Mouse (Mus musculus): ENCODE measurements at regions not wholly inside any gene's neighbourhood (a gene's known extent, or its start where the extent isn't known, plus 50 kb on each side); places are given as distances from the start of the nearest gene placed in this dataset.

GRCm38 (mm10) chr14:76302322-76302991 is 112.3 kb upstream of the Tsc22d1 start:
- no peak for DNase-seq (ENCODE audit: low read depth)

GRCm38 (mm10) chr14:76307603-76308002 is 107.2 kb upstream of the Tsc22d1 start:
- no peak for DNase-seq (ENCODE audit: low read depth)

GRCm38 (mm10) chr14:76308188-76308812 is 106.5 kb upstream of the Tsc22d1 start:
- no peak for DNase-seq (ENCODE audit: low read depth)

GRCm38 (mm10) chr14:76309606-76310005 is 105.2 kb upstream of the Tsc22d1 start:
- DNase-seq (ENCODE audit: low read depth) = no peak

- no peak for DNase-seq (ENCODE audit: low read depth)
Observed at GRCm38 (mm10) chr14:76310278-76310677, 104.5 kb upstream of the Tsc22d1 start.

GRCm38 (mm10) chr14:76313424-76314190 is 101.2 kb upstream of the Tsc22d1 start:
- DNase-seq (ENCODE audit: low read depth) = no peak

GRCm38 (mm10) chr14:76318438-76318837 is 96.3 kb upstream of the Tsc22d1 start:
- DNase-seq (ENCODE audit: low read depth) = no peak

- DNase-seq (ENCODE audit: low read depth) = no peak
Observed at GRCm38 (mm10) chr14:76324246-76324645, 90.5 kb upstream of the Tsc22d1 start.

GRCm38 (mm10) chr14:76329983-76330382 is 84.8 kb upstream of the Tsc22d1 start:
- no peak for DNase-seq (ENCODE audit: low read depth)

- no peak for DNase-seq (ENCODE audit: low read depth)
Observed at GRCm38 (mm10) chr14:76331497-76332335, 83.0 kb upstream of the Tsc22d1 start.

- no peak for DNase-seq (ENCODE audit: low read depth)
Observed at GRCm38 (mm10) chr14:76332336-76332703, 82.4 kb upstream of the Tsc22d1 start.

- DNase-seq (ENCODE audit: low read depth) = no peak
Observed at GRCm38 (mm10) chr14:76340789-76341188, 74.0 kb upstream of the Tsc22d1 start.

GRCm38 (mm10) chr14:76341226-76341625 is 73.5 kb upstream of the Tsc22d1 start:
- DNase-seq (ENCODE audit: low read depth) = no peak

- DNase-seq (ENCODE audit: low read depth) = no peak
Observed at GRCm38 (mm10) chr14:76351856-76352255, 62.9 kb upstream of the Tsc22d1 start.

GRCm38 (mm10) chr14:76356161-76356560 is 58.6 kb upstream of the Tsc22d1 start:
- DNase-seq (ENCODE audit: low read depth) = no peak

GRCm38 (mm10) chr14:76359837-76360410 is 54.8 kb upstream of the Tsc22d1 start:
- DNase-seq (ENCODE audit: low read depth) = no peak

GRCm38 (mm10) chr14:76364034-76364433 is 50.7 kb upstream of the Tsc22d1 start:
- no peak for DNase-seq (ENCODE audit: low read depth)
